Mouse (Mus musculus) spleen, adult 2 months (tissue): ENCODE results near the gene Krt78. TPM values are rescaled to one million over a fixed set of nuclear protein-coding genes. Genes with fewer than 3 reads are reported as not detected.

Experiments
- DNase-seq, 2 experiments: peaks; one replicate each; pipeline versions ENCODE4 v3.0.0 to v3.0.0-alpha.2; 2012 to 2021; ENCODE audit warnings: low spot score in 2 of 2, low read depth in 1 of 2
- H3K27ac ChIP-seq: fragments of 200-500 bp; 2 replicates; pipeline ENCODE4 v1.5.1; 2012; ENCODE audit warnings: low read length, inconsistent platforms; ENCODE audit not compliant: insufficient read depth
- H3K27me3 ChIP-seq: fragments of 200-500 bp; 2 replicates; pipeline ENCODE4 v1.6.1; 2012; ENCODE audit warnings: mild to moderate bottlenecking, moderate library complexity, low read length, inconsistent platforms; ENCODE audit not compliant: control insufficient read depth, insufficient read depth
- H3K36me3 ChIP-seq: fragments of 200-500 bp; 2 replicates; pipeline ENCODE4 v1.6.1; 2012; ENCODE audit warnings: mild to moderate bottlenecking, low read length, inconsistent platforms; ENCODE audit not compliant: control insufficient read depth, insufficient read depth
- H3K4me1 ChIP-seq: fragments of 200-500 bp; 2 replicates; pipeline ENCODE4 v1.6.1; 2011; ENCODE audit warnings: inconsistent platforms; ENCODE audit not compliant: control insufficient read depth, insufficient read depth, insufficient read length
- H3K4me3 ChIP-seq: fragments of 200-500 bp; 2 replicates; pipeline ENCODE4 v1.5.1; 2011; ENCODE audit warnings: mild to moderate bottlenecking, inconsistent platforms; ENCODE audit not compliant: insufficient read depth, insufficient read length; ENCODE audit errors: extremely low read depth
- CTCF ChIP-seq: fragments of 200-500 bp; IDR thresholded peaks from 2 replicates; pipeline ENCODE4 v1.5.1; 2011; ENCODE audit warnings: mild to moderate bottlenecking, inconsistent platforms; ENCODE audit not compliant: insufficient read depth, insufficient read length, insufficient replicate concordance; ENCODE audit errors: extremely low read depth
- POLR2A ChIP-seq: fragments of 200-500 bp; IDR thresholded peaks from 2 replicates; pipeline ENCODE4 v1.6.1; 2011; ENCODE audit warnings: low read depth, low read length, inconsistent platforms
- WGBS: fragments of 180-500 bp; shearing (Covaris S2); methylation state at CpG from one replicate; pipeline ENCODE4 v1.1.7; 2018; 5-methylcytosine and 5-hydroxymethylcytosine counted together
- polyA plus RNA-seq: library from polyadenylated mRNA; depleted of rRNA; stranded (reverse); fragments of >200 nt; gene quantifications from 2 replicates; pipeline ENCODE4 v1.2.3, GENCODE M21; 2012

Krt78 gene
- polyA plus RNA-seq, 1 experiment = not detected

GRCm38 (mm10) chr15:101983315-101983948 lies 29.3 kb upstream of the Krt78 start:
- 76% methylated on average over 13 of the region's 13 CpGs for WGBS
- Histone ChIP-seq H3K36me3 (no peaks in the 10 kb centered on the region), H3K4me1 (no peaks in the 10 kb centered on the region; the same call in 1 of the 2 replicates), H3K4me3 (no peak overlapping the region), H3K27ac (0 out of 2 replicates have a peak overlapping the region, but pooled peaks have one; percentile 12), H3K27me3 (no peaks in the 10 kb centered on the region)
- no peak for DNase-seq
- no peak for TF ChIP-seq CTCF
- TF ChIP-seq POLR2A = no peak

GRCm38 (mm10) chr15:101980849-101981248 lies 26.8 kb upstream of the Krt78 start:
- no peak overlapping the region for H3K4me3 ChIP-seq
- DNase-seq = no peak
- H3K27ac ChIP-seq = peak overlapping the region; percentile 69
- H3K4me1 ChIP-seq = peaks cover 7% of the 10 kb centered on the region
- WGBS = 75% methylated on average over 6 of the region's 6 CpGs
- no peak for TF ChIP-seq CTCF
- TF ChIP-seq POLR2A = no peak
- H3K27me3 ChIP-seq = no peaks in the 10 kb centered on the region
- no peaks in the 10 kb centered on the region for H3K36me3 ChIP-seq

- Histone ChIP-seq H3K36me3 (no peaks in the 10 kb centered on the region), H3K4me3 (peak overlapping the region; percentile 29; the same call in 1 of the 2 replicates), H3K27me3 (no peaks in the 10 kb centered on the region), H3K4me1 (peaks cover 7% of the 10 kb centered on the region), H3K27ac (peak overlapping the region; percentile 55)
- no peak for TF ChIP-seq CTCF
- no peak for TF ChIP-seq POLR2A
- DNase-seq = peak in 1 of 2 experiments; percentile 41
- 4% methylated on average over 39 of the region's 39 CpGs for WGBS
Observed at GRCm38 (mm10) chr15:101977043-101977726, 23.1 kb upstream of the Krt78 start.

GRCm38 (mm10) chr15:101976641-101977040 lies 22.6 kb upstream of the Krt78 start:
- TF ChIP-seq POLR2A (no peak), CTCF (no peak)
- no peak overlapping the region for H3K4me3 ChIP-seq

GRCm38 (mm10) chr15:101976023-101976422 lies 21.9 kb upstream of the Krt78 start:
- 57% methylated on average over 5 of the region's 5 CpGs for WGBS
- H3K36me3 ChIP-seq = no peaks in the 10 kb centered on the region
- peak overlapping the region; percentile 59 for H3K27ac ChIP-seq
- H3K4me1 ChIP-seq = peaks cover 7% of the 10 kb centered on the region
- DNase-seq = no peak
- TF ChIP-seq POLR2A = no peak
- no peak overlapping the region for H3K4me3 ChIP-seq
- no peaks in the 10 kb centered on the region for H3K27me3 ChIP-seq

More at GRCm38 (mm10) chr15:101976641-101977040, 22.6 kb upstream of the Krt78 start:
- WGBS = 69% methylated on average over 3 of the region's 3 CpGs
- Histone ChIP-seq H3K27ac (peak overlapping the region; percentile 55), H3K36me3 (no peaks in the 10 kb centered on the region), H3K4me1 (peaks cover 7% of the 10 kb centered on the region), H3K27me3 (no peaks in the 10 kb centered on the region)
- no peak for DNase-seq

- H3K4me3 ChIP-seq = no peak overlapping the region
- no peaks in the 10 kb centered on the region for H3K36me3 ChIP-seq
- WGBS = 70% methylated on average over 16 of the region's 16 CpGs
- no peaks in the 10 kb centered on the region for H3K27me3 ChIP-seq
- H3K4me1 ChIP-seq = peaks cover 7% of the 10 kb centered on the region
- no peak for TF ChIP-seq CTCF
- TF ChIP-seq POLR2A = no peak
- DNase-seq = no peak
- H3K27ac ChIP-seq = peak overlapping the region; percentile 58
Observed at GRCm38 (mm10) chr15:101974083-101974845, 20.2 kb upstream of the Krt78 start.
